ENCODE assay signal across 26 mouse cellular contexts in the genomic region with DNA sequence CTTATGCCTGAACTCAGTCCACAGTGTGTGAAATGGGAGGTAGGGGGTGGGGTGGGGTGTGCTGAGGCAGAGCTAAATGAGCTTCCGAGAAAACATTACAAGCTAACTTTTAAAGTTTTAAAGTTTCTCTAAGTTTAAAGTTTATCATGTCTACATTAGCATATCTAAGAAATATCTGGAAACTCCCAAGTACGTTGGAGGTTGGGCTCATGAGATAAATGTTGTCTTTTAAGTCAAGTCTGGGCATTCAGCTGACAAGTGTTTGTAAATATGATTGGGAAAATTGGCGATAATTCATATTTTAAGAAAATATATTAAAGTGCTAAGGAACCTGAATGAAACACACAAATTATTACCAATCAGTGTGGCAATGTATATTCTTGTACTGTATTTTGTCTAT.
"Had no signal": no experiment of that assay in that cellular context is flagged by ENCODE, and none has a peak within 500 bp of the region (broad histone marks: within the 10 kb centered on the region; RNA-seq: fewer than 3 reads in every experiment).

No protein-coding gene starts in this region.

- H3K36me3 ChIP-seq: embryonic facial prominence, embryonic 10.5 days; embryonic facial prominence, embryonic 12.5 days; embryonic facial prominence, embryonic 13.5 days; embryonic facial prominence, embryonic 15.5 days; forebrain, embryonic 10.5 days; forebrain, embryonic 12.5 days; forebrain, embryonic 15.5 days had no signal

- H3K27me3 ChIP-seq: embryonic facial prominence, embryonic 12.5 days; embryonic facial prominence, embryonic 13.5 days; embryonic facial prominence, embryonic 15.5 days; forebrain, embryonic 12.5 days; forebrain, embryonic 13.5 days; forebrain, embryonic 15.5 days had no signal

- H3K9ac ChIP-seq: embryonic facial prominence, embryonic 12.5 days; embryonic facial prominence, embryonic 13.5 days; embryonic facial prominence, embryonic 15.5 days; forebrain, embryonic 12.5 days; forebrain, embryonic 13.5 days; forebrain, embryonic 15.5 days; forebrain, postnatal 0 days had no signal

- H3K4me2 ChIP-seq: embryonic facial prominence, embryonic 12.5 days; embryonic facial prominence, embryonic 13.5 days; embryonic facial prominence, embryonic 15.5 days; forebrain, embryonic 12.5 days; forebrain, embryonic 13.5 days; forebrain, embryonic 15.5 days had no signal

- DNase-seq: cerebellum, adult 8-10 months; cerebellum, adult 9-10 months; cerebellum, adult 9-11 months; cerebellum, postnatal 10 days; cerebellum, postnatal 14 days; cerebellum, postnatal 25 days; cerebellum, postnatal 36 days; embryo, embryonic 11 days; forebrain, postnatal 0 days; gastrocnemius, adult 2 months; gastrocnemius, postnatal 14 days; gastrocnemius, postnatal 25 days; gastrocnemius, postnatal 36 days; heart, adult 18-20 months; heart, adult 2 months had no signal

- H3K4me3 ChIP-seq: embryonic facial prominence, embryonic 10.5 days; embryonic facial prominence, embryonic 12.5 days; embryonic facial prominence, embryonic 13.5 days; embryonic facial prominence, embryonic 15.5 days; erythroblast, embryonic 14.5 days; forebrain, embryonic 10.5 days; forebrain, embryonic 12.5 days; forebrain, embryonic 13.5 days; forebrain, embryonic 15.5 days; gastrocnemius, adult 2 months; heart, adult 2 months had no signal

- H3K27ac ChIP-seq: embryonic facial prominence, embryonic 10.5 days; embryonic facial prominence, embryonic 12.5 days; embryonic facial prominence, embryonic 13.5 days; embryonic facial prominence, embryonic 15.5 days; forebrain, embryonic 10.5 days; forebrain, embryonic 12.5 days; forebrain, embryonic 13.5 days; forebrain, embryonic 15.5 days; gastrocnemius, adult 2 months; heart, adult 2 months had no signal

- ATAC-seq: forebrain, embryonic 13.5 days; forebrain, embryonic 14.5 days; forebrain, embryonic 15.5 days; forebrain, embryonic 16.5 days; forebrain, postnatal 0 days had no signal

- H3K4me1 ChIP-seq: forebrain, embryonic 12.5 days; forebrain, embryonic 13.5 days; forebrain, embryonic 15.5 days had no signal

- H3K9me3 ChIP-seq: embryonic facial prominence, embryonic 10.5 days; embryonic facial prominence, embryonic 12.5 days; embryonic facial prominence, embryonic 13.5 days; embryonic facial prominence, embryonic 15.5 days; forebrain, embryonic 10.5 days; forebrain, embryonic 12.5 days; forebrain, embryonic 13.5 days; forebrain, embryonic 15.5 days had no signal
